Mouse (Mus musculus): ENCODE measurements around the gene Strip2. TPM values are rescaled to one million over a fixed set of nuclear protein-coding genes. Genes with fewer than 3 reads are reported as not detected.

The Strip2 gene
- polyA plus RNA-seq, 1 experiment from 2014 or later: 1.6 TPM

GRCm38 (mm10) chr6:29931181-29931580, 14.4 kb downstream of the Strip2 start:
- no peak overlapping the region for H3K27ac ChIP-seq
- H3K27me3 ChIP-seq: no peaks in the 10 kb centered on the region
- no peaks in the 10 kb centered on the region for H3K9me3 ChIP-seq
- no peak overlapping the region for H3K9ac ChIP-seq (replicated peaks)
- H3K36me3 ChIP-seq: no peaks in the 10 kb centered on the region
- H3K4me2 ChIP-seq (replicated peaks): no peak overlapping the region
- no peak for ATAC-seq
- 90% methylated on average over 4 of the region's 4 CpGs for WGBS
- H3K4me1 ChIP-seq (replicated peaks): no peaks in the 10 kb centered on the region
- H3K4me3 ChIP-seq (replicated peaks): no peak overlapping the region

DNA sequence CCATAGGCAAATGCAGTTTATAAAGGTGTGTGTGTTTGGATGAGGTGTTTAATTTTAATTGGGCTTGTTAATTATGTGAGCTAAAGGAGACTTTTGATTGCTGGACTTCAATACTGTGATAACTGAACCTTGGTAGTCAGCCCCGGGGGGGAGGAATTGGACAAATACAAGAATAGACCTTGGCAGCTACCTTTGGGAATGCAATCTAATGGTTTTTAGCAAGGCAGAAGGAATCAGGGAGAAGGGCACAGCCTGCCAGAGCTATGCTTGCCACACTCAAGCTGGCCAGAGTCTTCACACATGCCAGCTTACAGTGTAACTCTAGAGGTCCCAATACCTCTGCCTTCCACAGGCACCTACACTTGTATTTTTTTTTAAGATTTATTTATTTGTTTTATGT, 18.9 kb downstream of the Strip2 start:
- Histone ChIP-seq H3K9ac (replicated peaks) (no peak overlapping the region), H3K4me2 (replicated peaks) (no peak overlapping the region), H3K4me3 (replicated peaks) (no peak overlapping the region), H3K9me3 (no peaks in the 10 kb centered on the region), H3K27ac (no peak overlapping the region), H3K36me3 (no peaks in the 10 kb centered on the region), H3K27me3 (no peaks in the 10 kb centered on the region), H3K4me1 (replicated peaks) (no peaks in the 10 kb centered on the region)
- ATAC-seq: no peak
- 93% methylated on average over 1 of the region's 1 CpGs for WGBS

DNA sequence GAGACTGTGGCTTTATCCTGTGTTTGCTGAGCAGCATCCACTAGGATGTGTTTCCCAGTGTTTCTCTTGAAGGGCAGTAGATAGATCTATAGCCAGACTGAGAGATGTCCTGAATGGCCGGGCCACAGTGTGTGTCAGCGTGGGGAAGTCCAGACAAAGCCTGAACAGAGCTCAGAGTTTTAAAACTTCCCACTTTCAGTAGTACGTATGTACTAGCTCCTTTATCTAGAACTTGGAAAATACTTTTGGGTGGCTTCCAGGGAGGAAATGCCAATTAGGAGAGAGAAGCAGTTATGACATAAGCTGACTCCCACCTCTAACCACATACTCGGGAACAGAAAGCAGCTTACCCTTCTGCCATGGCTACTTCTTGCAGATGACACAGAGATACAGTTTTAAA, 23.6 kb downstream of the Strip2 start:
- Histone ChIP-seq H3K27me3 (no peaks in the 10 kb centered on the region), H3K9ac (replicated peaks) (no peak overlapping the region), H3K4me1 (replicated peaks) (no peaks in the 10 kb centered on the region), H3K4me2 (replicated peaks) (no peak overlapping the region), H3K4me3 (replicated peaks) (no peak overlapping the region), H3K36me3 (no peaks in the 10 kb centered on the region), H3K9me3 (no peaks in the 10 kb centered on the region), H3K27ac (no peak overlapping the region)
- WGBS: 93% methylated on average over 4 of the region's 4 CpGs
- no peak for ATAC-seq

GRCm38 (mm10) chr6:29941036-29941435, 24.2 kb downstream of the Strip2 start:
- 77% methylated on average over 2 of the region's 2 CpGs for WGBS
- Histone ChIP-seq H3K4me1 (replicated peaks) (no peaks in the 10 kb centered on the region), H3K4me2 (replicated peaks) (no peak overlapping the region), H3K27me3 (no peaks in the 10 kb centered on the region), H3K9me3 (no peaks in the 10 kb centered on the region), H3K4me3 (replicated peaks) (no peak overlapping the region), H3K27ac (no peak overlapping the region), H3K9ac (replicated peaks) (no peak overlapping the region), H3K36me3 (no peaks in the 10 kb centered on the region)
- ATAC-seq: no peak

- no peaks in the 10 kb centered on the region for H3K4me1 ChIP-seq (replicated peaks)
- no peaks in the 10 kb centered on the region for H3K36me3 ChIP-seq
- H3K27ac ChIP-seq: no peak overlapping the region
- no peak for ATAC-seq
- 56% methylated on average over 1 of the region's 1 CpGs for WGBS
- H3K4me3 ChIP-seq (replicated peaks): no peak overlapping the region
- no peaks in the 10 kb centered on the region for H3K9me3 ChIP-seq
- H3K4me2 ChIP-seq (replicated peaks): no peak overlapping the region
- no peak overlapping the region for H3K9ac ChIP-seq (replicated peaks)
- no peaks in the 10 kb centered on the region for H3K27me3 ChIP-seq
These were observed 27.7 kb downstream of the Strip2 start for GRCm38 (mm10) chr6:29944465-29944864.

GRCm38 (mm10) chr6:29946568-29946967, 29.8 kb downstream of the Strip2 start:
- no peaks in the 10 kb centered on the region for H3K9me3 ChIP-seq
- H3K36me3 ChIP-seq: no peaks in the 10 kb centered on the region
- 95% methylated on average over 2 of the region's 2 CpGs for WGBS
- H3K9ac ChIP-seq (replicated peaks): no peak overlapping the region
- no peak overlapping the region for H3K27ac ChIP-seq
- H3K27me3 ChIP-seq: no peaks in the 10 kb centered on the region
- ATAC-seq: no peak
- no peak overlapping the region for H3K4me2 ChIP-seq (replicated peaks)
- no peaks in the 10 kb centered on the region for H3K4me1 ChIP-seq (replicated peaks)
- H3K4me3 ChIP-seq (replicated peaks): no peak overlapping the region

- Histone ChIP-seq H3K4me3 (replicated peaks) (no peak overlapping the region), H3K9ac (replicated peaks) (no peak overlapping the region), H3K4me2 (replicated peaks) (no peak overlapping the region), H3K9me3 (no peaks in the 10 kb centered on the region), H3K27me3 (no peaks in the 10 kb centered on the region), H3K36me3 (no peaks in the 10 kb centered on the region), H3K4me1 (replicated peaks) (no peaks in the 10 kb centered on the region), H3K27ac (no peak overlapping the region)
- no peak for ATAC-seq
- WGBS: 70% methylated on average over 6 of the region's 6 CpGs
These were observed 31.0 kb downstream of the Strip2 start for GRCm38 (mm10) chr6:29947823-29948222.

DNA sequence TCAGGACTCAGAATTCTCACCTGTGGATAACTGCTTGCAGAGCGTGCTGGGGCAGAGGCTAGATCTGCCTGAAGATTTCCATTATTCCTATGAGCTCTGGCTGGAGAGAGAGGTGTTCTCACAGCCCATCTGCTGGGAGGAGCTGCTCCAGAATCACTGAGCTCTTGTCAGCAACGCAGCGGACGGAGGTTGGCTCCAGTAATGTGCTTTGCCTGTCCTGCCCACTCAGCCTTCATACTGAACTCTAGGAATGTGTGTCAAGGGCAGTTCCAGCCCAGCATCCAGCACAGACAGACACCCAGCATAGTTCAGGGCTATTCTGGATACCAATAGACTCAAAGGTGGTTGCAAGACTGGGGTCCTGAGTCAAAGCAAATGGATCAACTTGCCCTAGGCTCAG, 39.9 kb downstream of the Strip2 start:
- H3K36me3 ChIP-seq: no peaks in the 10 kb centered on the region
- no peaks in the 10 kb centered on the region for H3K27me3 ChIP-seq
- H3K9ac ChIP-seq (replicated peaks): no peak overlapping the region
- 92% methylated on average over 4 of the region's 4 CpGs for WGBS
- H3K4me1 ChIP-seq (replicated peaks): no peaks in the 10 kb centered on the region
- no peaks in the 10 kb centered on the region for H3K9me3 ChIP-seq
- no peak overlapping the region for H3K4me2 ChIP-seq (replicated peaks)
- ATAC-seq: no peak
- H3K27ac ChIP-seq: no peak overlapping the region
- no peak overlapping the region for H3K4me3 ChIP-seq (replicated peaks)

GRCm38 (mm10) chr6:29958669-29959068, 41.9 kb downstream of the Strip2 start:
- Histone ChIP-seq H3K27me3 (no peaks in the 10 kb centered on the region), H3K9me3 (no peaks in the 10 kb centered on the region), H3K4me2 (replicated peaks) (no peak overlapping the region), H3K4me1 (replicated peaks) (no peaks in the 10 kb centered on the region), H3K4me3 (replicated peaks) (no peak overlapping the region), H3K9ac (replicated peaks) (no peak overlapping the region), H3K27ac (no peak overlapping the region), H3K36me3 (no peaks in the 10 kb centered on the region)
- no peak for ATAC-seq
- 79% methylated on average over 3 of the region's 3 CpGs for WGBS

DNA sequence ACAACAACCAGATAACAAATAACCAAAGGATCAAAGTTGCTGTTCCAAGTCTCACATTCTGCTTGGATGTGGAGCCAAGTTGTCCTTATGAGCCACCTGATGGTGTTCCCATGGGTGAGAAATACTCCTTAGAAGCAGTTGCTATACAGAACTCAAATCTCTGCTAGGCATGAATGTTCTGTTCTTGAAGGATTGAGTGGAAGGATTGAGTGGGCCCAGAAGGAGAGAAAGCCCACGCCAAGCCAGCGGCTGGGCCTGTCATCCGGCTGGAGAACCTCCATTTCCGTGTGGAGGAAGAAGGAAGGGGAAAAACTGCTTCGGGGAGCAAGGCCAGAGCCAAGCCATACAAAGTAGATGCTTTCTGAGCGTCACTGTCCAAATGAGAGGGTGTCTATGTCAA, 44.3 kb downstream of the Strip2 start:
- no peaks in the 10 kb centered on the region for H3K4me1 ChIP-seq (replicated peaks)
- H3K27ac ChIP-seq: no peak overlapping the region
- 88% methylated on average over 6 of the region's 6 CpGs for WGBS
- ATAC-seq: no peak
- H3K36me3 ChIP-seq: no peaks in the 10 kb centered on the region
- no peak overlapping the region for H3K9ac ChIP-seq (replicated peaks)
- no peak overlapping the region for H3K4me2 ChIP-seq (replicated peaks)
- no peak overlapping the region for H3K4me3 ChIP-seq (replicated peaks)
- H3K9me3 ChIP-seq: no peaks in the 10 kb centered on the region
- H3K27me3 ChIP-seq: no peaks in the 10 kb centered on the region

GRCm38 (mm10) chr6:29967917-29968316, 51.1 kb downstream of the Strip2 start:
- Histone ChIP-seq H3K4me2 (replicated peaks) (no peak overlapping the region), H3K9me3 (no peaks in the 10 kb centered on the region), H3K4me1 (replicated peaks) (no peaks in the 10 kb centered on the region), H3K9ac (replicated peaks) (no peak overlapping the region), H3K4me3 (replicated peaks) (no peak overlapping the region), H3K36me3 (no peaks in the 10 kb centered on the region), H3K27me3 (no peaks in the 10 kb centered on the region), H3K27ac (no peak overlapping the region)
- 65% methylated on average over 7 of the region's 7 CpGs for WGBS
- ATAC-seq: no peak

DNA sequence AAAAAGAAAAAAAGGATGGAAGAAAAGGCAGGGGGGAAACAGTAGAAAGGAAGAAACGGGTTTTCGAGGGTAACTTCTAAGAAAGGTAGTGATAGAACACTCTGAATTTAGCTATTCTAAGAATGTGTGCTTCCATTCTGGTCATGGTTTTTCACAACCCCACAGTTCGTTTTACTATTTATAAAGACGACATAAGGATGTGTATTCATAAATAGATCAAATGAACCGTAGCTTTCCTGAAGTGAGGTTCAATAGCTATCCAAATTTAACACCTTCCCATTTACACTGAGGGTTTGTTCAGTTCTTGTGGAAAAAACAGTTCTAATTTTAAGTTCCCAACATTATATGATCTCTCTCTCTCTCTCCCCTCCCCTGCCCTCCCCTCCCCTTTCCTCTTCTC, 56.5 kb downstream of the Strip2 start:
- Histone ChIP-seq H3K9me3 (no peaks in the 10 kb centered on the region), H3K27me3 (no peaks in the 10 kb centered on the region), H3K36me3 (no peaks in the 10 kb centered on the region), H3K27ac (no peak overlapping the region), H3K4me2 (replicated peaks) (no peak overlapping the region), H3K4me3 (replicated peaks) (no peak overlapping the region), H3K9ac (replicated peaks) (no peak overlapping the region), H3K4me1 (replicated peaks) (no peaks in the 10 kb centered on the region)
- ATAC-seq: no peak
- WGBS: 86% methylated on average over 5 of the region's 5 CpGs

DNA sequence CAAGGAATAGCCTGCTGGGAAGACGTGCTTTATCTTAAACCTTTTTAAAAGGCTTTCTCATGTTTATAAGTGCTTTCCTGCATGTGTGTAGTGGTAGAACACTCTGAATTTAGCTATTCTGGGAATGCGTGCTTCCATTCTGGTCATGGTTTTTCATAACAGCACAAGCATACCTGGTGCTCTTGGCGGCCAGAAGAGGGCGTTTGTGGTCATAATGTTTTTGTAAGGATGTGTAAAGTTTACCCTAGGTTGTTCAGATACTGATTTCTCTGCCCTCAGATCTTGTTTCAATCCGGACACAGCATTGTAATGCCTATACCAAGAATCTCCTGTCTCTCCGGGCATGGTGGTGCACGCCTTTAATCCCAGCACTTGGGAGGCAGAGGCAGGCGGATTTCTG, 58.0 kb downstream of the Strip2 start:
- H3K27me3 ChIP-seq: no peaks in the 10 kb centered on the region
- no peaks in the 10 kb centered on the region for H3K4me1 ChIP-seq (replicated peaks)
- no peaks in the 10 kb centered on the region for H3K9me3 ChIP-seq
- H3K4me2 ChIP-seq (replicated peaks): no peak overlapping the region
- no peak overlapping the region for H3K4me3 ChIP-seq (replicated peaks)
- ATAC-seq: no peak
- no peak overlapping the region for H3K9ac ChIP-seq (replicated peaks)
- no peak overlapping the region for H3K27ac ChIP-seq
- H3K36me3 ChIP-seq: no peaks in the 10 kb centered on the region
- WGBS: 68% methylated on average over 8 of the region's 8 CpGs

All from midbrain, embryonic 13.5 days (tissue).